Mouse (Mus musculus) intestine, embryonic 15.5 days (tissue): ENCODE measurements at regions not wholly inside any gene's neighbourhood (a gene's known extent, or its start where the extent isn't known, plus 50 kb on each side); places are given as distances from the start of the nearest gene placed in this dataset.

ENCODE experiments used
- ATAC-seq: fragments of 200-750 bp; cut with Nextera tagmentation; 2 replicates; pipeline ENCODE4 v1.8.0; 2017; ENCODE audit warnings: moderate TSS enrichment, moderate library complexity
- H3K27ac ChIP-seq: fragments of 300-500 bp; sonication (generic); 2 replicates; pipeline ENCODE4 v1.5.1; 2015; ENCODE audit warnings: mild to moderate bottlenecking, inconsistent platforms
- H3K27me3 ChIP-seq: fragments of 300-500 bp; sonication (generic); replicated peaks from 2 replicates; pipeline ENCODE4 v1.6.1; 2015; ENCODE audit warnings: inconsistent platforms
- H3K36me3 ChIP-seq: fragments of 300-500 bp; sonication (generic); 2 replicates; pipeline ENCODE4 v1.6.1; 2015; ENCODE audit warnings: inconsistent platforms
- H3K4me1 ChIP-seq: fragments of 300-500 bp; sonication (generic); replicated peaks from 2 replicates; pipeline ENCODE4 v1.6.1; 2015; ENCODE audit warnings: inconsistent platforms
- H3K4me2 ChIP-seq: fragments of 300-500 bp; sonication (generic); replicated peaks from 2 replicates; pipeline ENCODE4 v1.6.1; 2015; ENCODE audit warnings: mild to moderate bottlenecking, inconsistent platforms
- H3K4me3 ChIP-seq: fragments of 300-500 bp; sonication (generic); replicated peaks from 2 replicates; pipeline ENCODE4 v1.5.1; 2015; ENCODE audit warnings: inconsistent platforms
- H3K9ac ChIP-seq: fragments of 300-500 bp; sonication (generic); 2 replicates; pipeline ENCODE4 v1.6.1; 2015; ENCODE audit warnings: inconsistent platforms
- H3K9me3 ChIP-seq: fragments of 300-500 bp; sonication (generic); 2 replicates; pipeline ENCODE4 v1.6.1; 2016; ENCODE audit warnings: inconsistent platforms
- WGBS: fragments of 180-500 bp; shearing (Covaris S2); methylation state at CpG from one replicate; pipeline ENCODE4 v1.1.7; 2015; 5-methylcytosine and 5-hydroxymethylcytosine counted together

DNA sequence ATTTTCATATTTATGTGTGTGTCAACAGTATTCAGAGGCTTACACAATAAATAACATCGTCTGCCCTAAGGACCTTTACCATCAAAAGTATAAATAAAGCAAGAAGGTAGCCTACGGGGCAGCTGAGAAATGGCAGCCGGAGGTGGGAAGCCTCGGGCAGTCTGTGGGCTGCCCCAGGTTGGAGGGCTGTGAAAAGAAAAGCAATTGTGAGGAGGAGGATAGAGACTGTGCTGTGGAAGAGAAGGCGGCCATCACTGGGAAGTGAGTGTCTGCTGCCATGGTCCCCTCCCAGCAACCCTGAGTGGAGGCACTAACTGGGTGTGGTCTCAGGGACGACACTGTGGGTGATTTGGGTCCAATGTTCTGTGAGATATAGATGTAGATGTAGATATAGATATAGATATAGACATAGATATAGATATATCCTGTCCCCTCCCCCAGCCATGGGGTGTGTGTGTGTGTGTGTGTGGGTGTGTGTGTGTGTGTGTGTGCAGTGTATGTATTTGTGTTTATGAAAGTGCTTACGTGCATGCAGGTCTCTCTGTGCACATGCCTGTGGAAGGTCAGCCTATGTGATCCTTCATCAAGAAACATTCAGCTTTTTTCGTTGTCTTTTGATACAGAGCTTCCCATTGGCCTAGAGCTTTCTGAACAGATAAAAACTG is 220.6 kb upstream of the Noct start:
- Histone ChIP-seq H3K27me3 (no peaks in the 10 kb centered on the region), H3K36me3 (no peaks in the 10 kb centered on the region), H3K9ac (no peak overlapping the region), H3K4me2 (no peak overlapping the region), H3K4me3 (no peak overlapping the region), H3K27ac (no peak overlapping the region), H3K4me1 (no peaks in the 10 kb centered on the region), H3K9me3 (no peaks in the 10 kb centered on the region)
- no peak for ATAC-seq
- WGBS, result 72% methylated on average over 8 of the region's 8 CpGs

GRCm38 (mm10) chr3:51004216-51004615 is 220.0 kb upstream of the Noct start:
- H3K4me2 ChIP-seq, result no peak overlapping the region
- 54% methylated on average over 1 of the region's 1 CpGs for WGBS
- H3K4me3 ChIP-seq, result no peak overlapping the region
- no peak overlapping the region for H3K9ac ChIP-seq
- no peaks in the 10 kb centered on the region for H3K4me1 ChIP-seq
- no peak overlapping the region for H3K27ac ChIP-seq
- no peaks in the 10 kb centered on the region for H3K27me3 ChIP-seq
- no peaks in the 10 kb centered on the region for H3K36me3 ChIP-seq
- no peak for ATAC-seq
- no peaks in the 10 kb centered on the region for H3K9me3 ChIP-seq

DNA sequence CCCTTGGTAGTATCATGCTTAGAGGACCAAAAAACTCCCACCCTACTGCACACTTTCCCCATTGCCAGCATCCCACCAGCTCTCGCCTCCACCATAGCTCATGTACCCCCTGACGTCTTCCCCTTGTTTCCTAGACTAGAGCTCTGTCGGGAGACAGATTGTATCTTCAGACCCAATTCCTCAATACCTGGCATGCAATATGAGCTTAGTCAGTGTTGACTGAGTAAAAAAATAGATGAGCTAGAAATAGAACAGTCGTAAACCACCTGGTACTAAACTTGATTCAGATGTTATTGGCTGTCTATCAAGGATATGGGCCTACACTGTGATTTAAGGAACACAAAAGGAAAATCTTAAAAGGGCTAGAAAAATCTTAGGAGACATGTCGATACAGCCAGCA is 215.1 kb upstream of the Noct start:
- H3K4me3 ChIP-seq, result no peak overlapping the region
- no peaks in the 10 kb centered on the region for H3K27me3 ChIP-seq
- H3K9me3 ChIP-seq, result no peaks in the 10 kb centered on the region
- H3K27ac ChIP-seq, result no peak overlapping the region
- no peak overlapping the region for H3K9ac ChIP-seq
- ATAC-seq, result no peak
- WGBS, result 79% methylated on average over 5 of the region's 5 CpGs
- no peaks in the 10 kb centered on the region for H3K36me3 ChIP-seq
- no peak overlapping the region for H3K4me2 ChIP-seq
- no peaks in the 10 kb centered on the region for H3K4me1 ChIP-seq

GRCm38 (mm10) chr3:51019650-51020346 is 204.4 kb upstream of the Noct start:
- 67% methylated on average over 10 of the region's 10 CpGs for WGBS

GRCm38 (mm10) chr3:51024655-51025054 is 199.6 kb upstream of the Noct start:
- H3K4me1 ChIP-seq, result no peaks in the 10 kb centered on the region

More at GRCm38 (mm10) chr3:51019650-51020346, 204.4 kb upstream of the Noct start:
- Histone ChIP-seq H3K27me3 (no peaks in the 10 kb centered on the region), H3K9ac (no peak overlapping the region), H3K27ac (no peak overlapping the region), H3K4me3 (no peak overlapping the region), H3K4me1 (no peaks in the 10 kb centered on the region), H3K9me3 (no peaks in the 10 kb centered on the region), H3K4me2 (no peak overlapping the region), H3K36me3 (no peaks in the 10 kb centered on the region)
- ATAC-seq, result peak; percentile 75

DNA sequence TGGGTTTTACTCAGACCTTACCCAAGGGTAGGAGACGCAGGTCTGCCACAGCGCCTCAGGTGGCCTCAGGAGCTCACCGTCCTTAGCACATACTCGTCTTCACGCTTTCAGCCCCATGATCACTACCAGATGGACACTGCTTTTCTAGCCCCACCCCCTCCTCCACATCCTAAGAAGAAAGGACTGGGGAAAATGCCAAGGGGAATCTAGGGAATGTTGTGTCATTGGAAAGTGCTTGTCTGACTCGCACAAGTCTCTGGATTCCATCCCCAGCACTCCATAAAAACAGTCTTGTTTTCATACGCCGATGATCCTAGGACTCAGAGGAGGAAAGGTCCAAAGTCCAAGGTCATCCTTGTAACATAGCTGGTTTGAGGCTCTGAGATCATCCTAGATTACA is 192.4 kb upstream of the Noct start:
- Histone ChIP-seq H3K4me1 (no peaks in the 10 kb centered on the region), H3K36me3 (no peaks in the 10 kb centered on the region), H3K9me3 (no peaks in the 10 kb centered on the region), H3K9ac (no peak overlapping the region), H3K4me3 (no peak overlapping the region), H3K27ac (no peak overlapping the region), H3K27me3 (no peaks in the 10 kb centered on the region), H3K4me2 (no peak overlapping the region)
- 58% methylated on average over 8 of the region's 8 CpGs for WGBS
- no peak for ATAC-seq

More at GRCm38 (mm10) chr3:51024655-51025054, 199.6 kb upstream of the Noct start:
- no peaks in the 10 kb centered on the region for H3K36me3 ChIP-seq
- H3K4me3 ChIP-seq, result no peak overlapping the region
- no peaks in the 10 kb centered on the region for H3K27me3 ChIP-seq
- no peak overlapping the region for H3K9ac ChIP-seq
- ATAC-seq, result no peak
- H3K27ac ChIP-seq, result no peak overlapping the region
- no peaks in the 10 kb centered on the region for H3K9me3 ChIP-seq
- WGBS, result 54% methylated on average over 6 of the region's 6 CpGs
- H3K4me2 ChIP-seq, result no peak overlapping the region

DNA sequence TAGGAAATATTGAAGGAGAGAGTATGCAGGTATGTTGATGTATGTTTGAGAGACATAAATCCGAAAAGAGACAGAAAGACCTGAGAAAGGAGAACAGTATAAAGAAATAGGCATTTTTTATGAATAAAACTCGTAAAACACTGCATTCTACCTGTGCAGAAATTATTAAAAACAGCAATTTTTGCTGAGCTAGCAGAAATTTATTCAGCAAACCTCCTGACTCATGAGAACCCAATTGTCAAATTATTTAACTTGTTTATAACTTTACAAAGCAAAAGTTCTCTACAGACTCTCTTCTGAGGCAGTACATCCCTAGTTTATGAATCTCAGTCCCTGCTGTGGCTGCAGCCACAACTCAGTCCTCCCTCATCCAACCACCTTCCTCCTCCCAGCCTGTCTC is 191.0 kb upstream of the Noct start:
- no peaks in the 10 kb centered on the region for H3K27me3 ChIP-seq
- H3K4me1 ChIP-seq, result no peaks in the 10 kb centered on the region
- no peaks in the 10 kb centered on the region for H3K9me3 ChIP-seq
- ATAC-seq, result no peak
- no peak overlapping the region for H3K4me3 ChIP-seq
- WGBS, result 85% methylated on average over 2 of the region's 2 CpGs
- H3K27ac ChIP-seq, result no peak overlapping the region
- no peak overlapping the region for H3K9ac ChIP-seq
- H3K36me3 ChIP-seq, result no peaks in the 10 kb centered on the region
- no peak overlapping the region for H3K4me2 ChIP-seq

DNA sequence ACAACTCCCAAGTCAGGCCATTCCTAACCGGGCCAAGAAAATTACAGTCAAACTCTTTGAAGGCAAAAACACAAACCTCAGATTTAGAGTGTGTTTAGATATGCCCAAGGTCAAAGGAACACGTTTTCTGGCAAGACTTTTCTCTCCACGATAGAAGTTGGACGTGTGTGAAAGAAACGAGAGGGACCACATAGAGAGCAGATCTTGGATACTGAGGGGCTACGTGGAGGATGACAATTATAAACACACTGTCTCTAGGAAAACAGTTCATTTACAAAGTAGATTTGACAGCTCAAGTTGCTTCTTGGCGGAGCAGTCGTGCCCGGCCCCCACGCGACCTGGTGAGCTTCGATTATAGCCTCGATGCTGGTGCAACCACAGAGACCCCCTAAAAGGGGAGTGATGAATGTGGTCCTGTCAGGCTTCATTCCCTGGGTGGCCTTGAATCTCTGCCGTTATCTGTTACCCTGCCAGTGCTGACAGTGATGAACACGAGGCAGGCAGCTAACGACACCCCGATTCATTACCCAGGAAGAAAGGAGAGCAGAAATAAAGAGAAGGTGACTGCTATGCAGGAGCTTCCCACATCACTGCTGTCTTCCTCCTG is 187.4 kb upstream of the Noct start:
- H3K9me3 ChIP-seq, result no peaks in the 10 kb centered on the region
- no peaks in the 10 kb centered on the region for H3K27me3 ChIP-seq
- H3K9ac ChIP-seq, result no peak overlapping the region
- H3K4me1 ChIP-seq, result no peaks in the 10 kb centered on the region
- ATAC-seq, result no peak
- H3K27ac ChIP-seq, result no peak overlapping the region
- H3K4me3 ChIP-seq, result no peak overlapping the region
- H3K36me3 ChIP-seq, result no peaks in the 10 kb centered on the region
- 39% methylated on average over 17 of the region's 17 CpGs for WGBS
- H3K4me2 ChIP-seq, result no peak overlapping the region

GRCm38 (mm10) chr3:51042223-51042846 is 181.9 kb upstream of the Noct start:
- Histone ChIP-seq H3K4me1 (no peaks in the 10 kb centered on the region), H3K27me3 (no peaks in the 10 kb centered on the region), H3K27ac (no peak overlapping the region), H3K4me3 (no peak overlapping the region), H3K9ac (no peak overlapping the region), H3K36me3 (no peaks in the 10 kb centered on the region), H3K9me3 (no peaks in the 10 kb centered on the region), H3K4me2 (no peak overlapping the region)
- no peak for ATAC-seq
- 60% methylated on average over 17 of the region's 17 CpGs for WGBS

GRCm38 (mm10) chr3:51048739-51049138 is 175.5 kb upstream of the Noct start:
- Histone ChIP-seq H3K4me1 (no peaks in the 10 kb centered on the region), H3K36me3 (no peaks in the 10 kb centered on the region), H3K9ac (no peak overlapping the region), H3K27ac (no peak overlapping the region), H3K4me2 (no peak overlapping the region), H3K4me3 (no peak overlapping the region), H3K9me3 (no peaks in the 10 kb centered on the region), H3K27me3 (no peaks in the 10 kb centered on the region)
- ATAC-seq, result no peak
- 88% methylated on average over 3 of the region's 3 CpGs for WGBS

- no peak overlapping the region for H3K4me3 ChIP-seq
- no peak overlapping the region for H3K9ac ChIP-seq
- no peaks in the 10 kb centered on the region for H3K9me3 ChIP-seq
- H3K36me3 ChIP-seq, result no peaks in the 10 kb centered on the region
- no peak overlapping the region for H3K4me2 ChIP-seq
- H3K4me1 ChIP-seq, result no peaks in the 10 kb centered on the region
- no peaks in the 10 kb centered on the region for H3K27me3 ChIP-seq
- ATAC-seq, result no peak
- H3K27ac ChIP-seq, result no peak overlapping the region
- 89% methylated on average over 1 of the region's 1 CpGs for WGBS
These were observed 174.1 kb upstream of the Noct start for GRCm38 (mm10) chr3:51050156-51050555.

DNA sequence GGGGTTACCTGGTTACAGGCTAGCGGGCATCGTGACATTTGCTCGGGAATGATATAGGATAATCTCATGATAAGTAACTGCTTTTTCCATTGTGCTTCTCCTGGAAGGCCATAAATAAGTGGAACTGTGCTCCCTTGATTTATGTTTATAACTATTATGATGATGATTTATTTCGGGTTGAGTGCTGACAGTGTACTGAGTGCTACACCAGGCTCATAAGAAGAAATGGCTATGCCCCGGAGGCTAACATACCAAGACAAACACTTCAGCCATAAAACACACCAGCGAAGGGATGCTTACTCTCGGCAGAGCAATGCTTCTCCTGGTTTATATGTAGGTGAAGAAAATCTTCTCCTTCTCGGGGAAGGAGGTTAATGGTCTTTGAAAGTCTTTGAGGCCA is 169.2 kb upstream of the Noct start:
- 46% methylated on average over 8 of the region's 8 CpGs for WGBS
- ATAC-seq, result no peak
- H3K27me3 ChIP-seq, result no peaks in the 10 kb centered on the region
- H3K9ac ChIP-seq, result no peak overlapping the region
- no peak overlapping the region for H3K27ac ChIP-seq
- no peak overlapping the region for H3K4me2 ChIP-seq
- H3K4me1 ChIP-seq, result no peaks in the 10 kb centered on the region
- no peak overlapping the region for H3K4me3 ChIP-seq
- no peaks in the 10 kb centered on the region for H3K36me3 ChIP-seq
- H3K9me3 ChIP-seq, result no peaks in the 10 kb centered on the region
